Mouse (Mus musculus) heart, embryonic 12.5 days (tissue): ENCODE measurements at regions not wholly inside any gene's neighbourhood (a gene's known extent, or its start where the extent isn't known, plus 50 kb on each side); places are given as distances from the start of the nearest gene placed in this dataset.
"Not testable (repeated sequence)": the region's sequence is repeated elsewhere in the genome, so short reads cannot be mapped to it uniquely, and the experiment has no call there.

Source experiments
- ATAC-seq: fragments of 200-750 bp; cut with Nextera tagmentation; 2 replicates; pipeline ENCODE4 v1.8.0; 2017; ENCODE audit warnings: moderate TSS enrichment, moderate library complexity; ENCODE audit not compliant: insufficient number of reproducible peaks, low FRiP score
- H3K27ac ChIP-seq: fragments of 300-500 bp; sonication (generic); 2 replicates; pipeline ENCODE4 v1.5.1; 2016; ENCODE audit warnings: mild to moderate bottlenecking, moderate library complexity; ENCODE audit not compliant: poor library complexity, severe bottlenecking
- H3K27me3 ChIP-seq: fragments of 300-500 bp; sonication (generic); replicated peaks from 2 replicates; pipeline ENCODE4 v1.6.1; 2016; ENCODE audit warnings: mild to moderate bottlenecking, moderate library complexity
- H3K36me3 ChIP-seq: fragments of 300-500 bp; sonication (generic); 2 replicates; pipeline ENCODE4 v1.6.1; 2016; ENCODE audit warnings: mild to moderate bottlenecking, moderate library complexity
- H3K4me1 ChIP-seq: fragments of 300-500 bp; sonication (generic); replicated peaks from 2 replicates; pipeline ENCODE4 v1.6.1; 2016; ENCODE audit warnings: mild to moderate bottlenecking
- H3K4me2 ChIP-seq: fragments of 300-500 bp; sonication (generic); 2 replicates; pipeline ENCODE4 v1.6.1; 2016; ENCODE audit warnings: mild to moderate bottlenecking, moderate library complexity
- H3K4me3 ChIP-seq: fragments of 300-500 bp; sonication (generic); 2 replicates; pipeline ENCODE4 v1.5.1; 2016; ENCODE audit warnings: mild to moderate bottlenecking
- H3K9ac ChIP-seq: fragments of 300-500 bp; sonication (generic); 2 replicates; pipeline ENCODE4 v1.6.1; 2016; ENCODE audit warnings: mild to moderate bottlenecking, moderate library complexity
- H3K9me3 ChIP-seq: fragments of 300-500 bp; sonication (generic); replicated peaks from 2 replicates; pipeline ENCODE4 v1.6.1; 2016; ENCODE audit warnings: mild to moderate bottlenecking, moderate library complexity
- WGBS: fragments of 180-500 bp; shearing (Covaris S2); methylation state at CpG from one replicate; pipeline ENCODE4 v1.1.7; 2016; 5-methylcytosine and 5-hydroxymethylcytosine counted together

GRCm38 (mm10) chr10:15759576-15759975 lies 1041.6 kb upstream of the Gje1 start:
- no peaks in the 10 kb centered on the region for H3K36me3 ChIP-seq
- H3K9me3 ChIP-seq: no peaks in the 10 kb centered on the region
- H3K9ac ChIP-seq: no peak overlapping the region
- no peaks in the 10 kb centered on the region for H3K27me3 ChIP-seq
- H3K4me2 ChIP-seq: peak overlapping the region; percentile 57
- ATAC-seq: no peak
- peak overlapping the region; percentile 16; the same call in 1 of the 2 replicates for H3K4me3 ChIP-seq
- H3K4me1 ChIP-seq: peaks cover 12% of the 10 kb centered on the region
- H3K27ac ChIP-seq: peak overlapping the region; percentile 57; the same call in 1 of the 2 replicates
- 22% methylated on average over 3 of the region's 3 CpGs for WGBS

GRCm38 (mm10) chr10:15757503-15757902 lies 1039.5 kb upstream of the Gje1 start:
- Histone ChIP-seq H3K9ac (no peak overlapping the region), H3K4me1 (peaks cover 12% of the 10 kb centered on the region), H3K9me3 (no peaks in the 10 kb centered on the region), H3K27ac (no peak overlapping the region), H3K4me2 (no peak overlapping the region), H3K4me3 (no peak overlapping the region), H3K36me3 (no peaks in the 10 kb centered on the region), H3K27me3 (no peaks in the 10 kb centered on the region)
- 44% methylated on average over 1 of the region's 1 CpGs for WGBS
- no peak for ATAC-seq

- no peak for ATAC-seq
- Histone ChIP-seq H3K27ac (no peak overlapping the region), H3K4me3 (no peak overlapping the region), H3K27me3 (no peaks in the 10 kb centered on the region), H3K36me3 (no peaks in the 10 kb centered on the region), H3K4me2 (no peak overlapping the region), H3K4me1 (no peaks in the 10 kb centered on the region), H3K9ac (no peak overlapping the region), H3K9me3 (no peaks in the 10 kb centered on the region)
- 81% methylated on average over 1 of the region's 1 CpGs for WGBS
Observed at GRCm38 (mm10) chr10:15746866-15747265, 1028.9 kb upstream of the Gje1 start.

DNA sequence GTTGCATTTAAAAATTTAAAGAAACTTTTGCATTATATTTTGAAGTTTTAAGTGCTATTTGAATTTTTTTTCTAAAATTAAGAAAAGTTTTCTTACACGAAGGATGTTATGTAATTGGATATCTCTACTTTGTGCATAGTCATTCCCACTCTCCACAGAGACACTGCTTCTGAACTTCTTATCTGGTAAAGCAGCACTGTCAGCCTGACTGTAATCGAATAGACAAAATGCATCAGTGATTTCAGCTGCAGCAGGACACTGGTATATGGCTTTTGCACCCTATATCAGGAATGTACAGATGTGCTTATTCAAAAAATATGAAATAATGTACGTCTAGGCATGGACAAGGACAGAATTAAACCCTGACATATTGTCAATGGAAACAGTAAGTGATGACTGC lies 1020.6 kb upstream of the Gje1 start:
- 55% methylated on average over 3 of the region's 3 CpGs for WGBS
- H3K27me3 ChIP-seq: no peaks in the 10 kb centered on the region
- no peaks in the 10 kb centered on the region for H3K36me3 ChIP-seq
- no peaks in the 10 kb centered on the region for H3K4me1 ChIP-seq
- no peak overlapping the region for H3K27ac ChIP-seq
- no peaks in the 10 kb centered on the region for H3K9me3 ChIP-seq
- no peak overlapping the region for H3K4me2 ChIP-seq
- H3K4me3 ChIP-seq: no peak overlapping the region
- H3K9ac ChIP-seq: no peak overlapping the region
- peak; percentile 87 for ATAC-seq

- Histone ChIP-seq H3K4me2 (no peak overlapping the region), H3K27me3 (no peaks in the 10 kb centered on the region), H3K27ac (no peak overlapping the region), H3K9me3 (no peaks in the 10 kb centered on the region), H3K9ac (no peak overlapping the region), H3K4me3 (no peak overlapping the region), H3K4me1 (no peaks in the 10 kb centered on the region), H3K36me3 (no peaks in the 10 kb centered on the region)
- 66% methylated on average over 1 of the region's 1 CpGs for WGBS
- peak; percentile 86 for ATAC-seq
Observed at GRCm38 (mm10) chr10:15731318-15731717, 1013.3 kb upstream of the Gje1 start.

- no peak overlapping the region for H3K9ac ChIP-seq
- ATAC-seq: no peak
- WGBS: 85% methylated on average over 2 of the region's 2 CpGs
- no peaks in the 10 kb centered on the region for H3K9me3 ChIP-seq
- H3K36me3 ChIP-seq: no peaks in the 10 kb centered on the region
- no peak overlapping the region for H3K4me2 ChIP-seq
- no peaks in the 10 kb centered on the region for H3K4me1 ChIP-seq
- H3K4me3 ChIP-seq: no peak overlapping the region
- H3K27me3 ChIP-seq: no peaks in the 10 kb centered on the region
- no peak overlapping the region for H3K27ac ChIP-seq
Observed at GRCm38 (mm10) chr10:15697946-15698345, 979.9 kb upstream of the Gje1 start.

DNA sequence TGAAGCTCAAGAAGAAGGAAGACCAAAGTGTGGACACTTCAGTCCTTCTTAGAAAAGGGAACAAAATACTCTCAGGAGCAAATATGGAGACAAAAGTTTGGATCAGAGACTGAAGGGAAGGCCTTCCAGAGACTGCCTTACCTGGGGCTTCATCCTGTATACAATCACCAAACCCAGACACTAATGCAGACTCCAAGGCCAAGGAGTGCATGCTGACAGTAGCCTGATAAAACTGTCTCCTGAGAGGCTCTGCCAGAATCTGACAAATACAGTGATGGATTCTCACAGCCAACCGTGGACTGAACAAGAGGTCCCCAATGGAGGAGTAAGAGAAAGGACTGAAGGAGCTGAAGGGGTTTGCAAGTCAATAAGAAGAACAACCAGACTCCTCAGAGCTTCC lies 979.0 kb upstream of the Gje1 start:
- Histone ChIP-seq H3K4me3 (no peak overlapping the region), H3K27ac (no peak overlapping the region), H3K4me2 (no peak overlapping the region), H3K36me3 (no peaks in the 10 kb centered on the region), H3K27me3 (no peaks in the 10 kb centered on the region), H3K4me1 (no peaks in the 10 kb centered on the region), H3K9ac (no peak overlapping the region), H3K9me3 (no peaks in the 10 kb centered on the region)
- WGBS: 71% methylated on average over 1 of the region's 1 CpGs
- ATAC-seq: no peak

DNA sequence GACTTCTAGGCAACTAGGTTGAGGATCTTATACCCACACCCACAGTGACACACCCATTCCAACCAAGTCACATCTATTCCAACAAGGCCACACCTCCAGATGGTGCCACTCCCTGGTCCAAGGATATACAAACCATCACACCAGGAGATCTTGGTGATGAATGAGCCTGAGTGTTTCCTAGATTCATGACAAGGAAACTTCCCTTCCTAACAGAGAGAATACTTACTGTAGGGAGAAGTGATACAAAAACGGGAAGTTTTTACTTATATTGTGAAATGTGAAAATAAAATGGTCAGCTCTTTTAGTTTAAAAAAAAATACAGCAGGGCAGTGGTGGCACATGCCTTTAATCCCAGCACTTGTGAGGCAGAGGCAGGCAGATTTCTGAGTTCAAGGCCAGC lies 953.6 kb upstream of the Gje1 start:
- not testable (repeated sequence) for H3K4me1 ChIP-seq, ATAC-seq, H3K27ac ChIP-seq, H3K4me2 ChIP-seq, H3K27me3 ChIP-seq, H3K9me3 ChIP-seq, H3K36me3 ChIP-seq, H3K4me3 ChIP-seq, H3K9ac ChIP-seq
- WGBS: 83% methylated on average over 1 of the region's 1 CpGs
